Mouse (Mus musculus): ENCODE data around the gene Vps45. TPM values are rescaled to one million over a fixed set of nuclear protein-coding genes. Genes with fewer than 3 reads are reported as not detected.

Gene Vps45
- polyA plus RNA-seq, 2 experiments = 6.6 to 9.0 TPM

GRCm38 (mm10) chr3:96069542-96069941 lies 11.3 kb upstream of the Vps45 start:
- WGBS (ENCODE audit: insufficient replicate concordance) = 33% methylated on average over 1 of the region's 1 CpGs
- TF ChIP-seq CTCF (IDR thresholded peaks at IDR 0.05; ENCODE audit: low read depth) (no peak), EP300 (IDR thresholded peaks at IDR 0.05; ENCODE audit: low read depth) (no peak)
- H3K4me2 ChIP-seq (ENCODE audit: low read depth) = no peak overlapping the region

DNA sequence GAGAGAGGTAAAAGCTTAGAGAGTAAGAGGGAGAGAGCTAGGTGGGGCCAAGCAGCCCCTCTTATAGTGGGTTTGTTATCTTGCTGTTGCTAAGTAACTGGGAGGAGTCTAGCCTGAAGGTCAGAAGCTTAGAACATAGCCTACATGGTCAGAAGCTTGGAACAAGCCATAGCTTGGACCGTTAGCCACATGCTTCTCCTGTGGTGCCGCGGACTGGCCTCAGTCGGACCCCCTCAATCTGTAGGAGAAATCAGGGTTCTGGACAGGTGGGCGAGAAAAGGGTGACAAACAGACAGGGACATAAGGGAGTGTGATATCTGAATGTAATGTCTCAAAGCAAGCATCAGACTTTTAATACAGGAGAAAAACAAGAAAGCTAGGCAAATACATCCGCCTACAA lies 10.8 kb upstream of the Vps45 start:
- H3K4me2 ChIP-seq (ENCODE audit: low read depth) = no peak overlapping the region
- H3K9ac ChIP-seq (replicated peaks) = no peak overlapping the region
- H3K36me3 ChIP-seq (replicated peaks; ENCODE audit: control insufficient read depth, insufficient read depth, low read depth) = no peaks in the 10 kb centered on the region
- DNase-seq (ENCODE audit: low read depth in 3 of 3, low spot score in 3 of 3) (no peak), ATAC-seq (ENCODE audit: insufficient read depth) (no peak)
- no peak overlapping the region for H3K27ac ChIP-seq
- H3K9me3 ChIP-seq (ENCODE audit: control insufficient read depth, low read length) = no peaks in the 10 kb centered on the region
- H3K4me1 ChIP-seq (replicated peaks; ENCODE audit: control insufficient read depth in 2 of 2, insufficient read depth in 2 of 2, low read length in 1 of 2) = peaks cover 0 to 2% of the 10 kb centered on the region in 2 experiments; a peak in 1 of 4 replicates
- no peak overlapping the region for H3K4me3 ChIP-seq (ENCODE audit: insufficient read depth in 1 of 2, low read depth in 2 of 2, low read length in 2 of 2)
- no peaks in the 10 kb centered on the region for H3K27me3 ChIP-seq (ENCODE audit: control insufficient read depth, insufficient read depth, low read length)
- TF ChIP-seq CTCF (IDR thresholded peaks at IDR 0.05; ENCODE audit: low read depth) = no peak
- no peak for TF ChIP-seq EP300 (IDR thresholded peaks at IDR 0.05; ENCODE audit: low read depth)
- 77% methylated on average over 6 of the region's 6 CpGs for WGBS (ENCODE audit: insufficient replicate concordance)

More at GRCm38 (mm10) chr3:96069542-96069941, 11.3 kb upstream of the Vps45 start:
- Histone ChIP-seq H3K27ac (no peak overlapping the region), H3K4me1 (replicated peaks; ENCODE audit: control insufficient read depth in 2 of 2, insufficient read depth in 2 of 2, low read length in 1 of 2) (peaks cover 0 to 2% of the 10 kb centered on the region in 2 experiments; a peak in 1 of 4 replicates), H3K9me3 (ENCODE audit: control insufficient read depth, low read length) (no peaks in the 10 kb centered on the region), H3K4me3 (ENCODE audit: insufficient read depth in 1 of 2, low read depth in 2 of 2, low read length in 2 of 2) (no peak overlapping the region), H3K27me3 (ENCODE audit: control insufficient read depth, insufficient read depth, low read length) (no peaks in the 10 kb centered on the region), H3K9ac (replicated peaks) (no peak overlapping the region), H3K36me3 (replicated peaks; ENCODE audit: control insufficient read depth, insufficient read depth, low read depth) (no peaks in the 10 kb centered on the region)
- no peak for DNase-seq (ENCODE audit: low read depth in 3 of 3, low spot score in 3 of 3)
- no peak for ATAC-seq (ENCODE audit: insufficient read depth)

DNA sequence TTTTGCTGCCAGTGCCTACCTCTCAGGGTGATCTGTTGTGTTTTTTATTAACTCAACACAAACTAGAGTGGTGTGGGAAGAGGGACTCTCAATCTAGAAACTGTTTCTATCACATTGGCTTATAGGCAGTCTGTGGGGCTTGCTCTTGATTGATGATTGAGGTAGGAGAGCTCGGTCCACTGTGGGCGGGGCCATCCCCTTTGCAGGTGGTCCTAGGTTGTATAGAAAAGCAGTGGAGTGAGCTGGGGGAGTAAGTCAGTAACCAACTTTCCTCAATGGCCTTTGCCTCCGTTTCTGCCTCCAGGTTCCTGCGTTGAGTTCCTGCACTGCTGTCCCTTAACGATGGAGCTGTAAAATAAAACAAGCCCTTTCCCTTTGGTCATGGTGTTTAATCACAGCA lies 8.5 kb upstream of the Vps45 start:
- TF ChIP-seq CTCF (IDR thresholded peaks at IDR 0.05; ENCODE audit: low read depth) (no peak), EP300 (IDR thresholded peaks at IDR 0.05; ENCODE audit: low read depth) (no peak)
- no peaks in the 10 kb centered on the region for H3K36me3 ChIP-seq (replicated peaks; ENCODE audit: control insufficient read depth, insufficient read depth, low read depth)
- H3K9me3 ChIP-seq (ENCODE audit: control insufficient read depth, low read length) = no peaks in the 10 kb centered on the region
- DNase-seq (ENCODE audit: low read depth in 3 of 3, low spot score in 3 of 3) (no peak), ATAC-seq (ENCODE audit: insufficient read depth) (no peak)
- no peak overlapping the region for H3K27ac ChIP-seq
- H3K4me3 ChIP-seq (ENCODE audit: insufficient read depth in 1 of 2, low read depth in 2 of 2, low read length in 2 of 2) = no peak overlapping the region
- peaks cover 0 to 2% of the 10 kb centered on the region in 2 experiments; a peak in 1 of 4 replicates for H3K4me1 ChIP-seq (replicated peaks; ENCODE audit: control insufficient read depth in 2 of 2, insufficient read depth in 2 of 2, low read length in 1 of 2)
- H3K4me2 ChIP-seq (ENCODE audit: low read depth) = no peak overlapping the region
- H3K9ac ChIP-seq (replicated peaks) = no peak overlapping the region
- H3K27me3 ChIP-seq (ENCODE audit: control insufficient read depth, insufficient read depth, low read length) = no peaks in the 10 kb centered on the region
- 59% methylated on average over 5 of the region's 5 CpGs for WGBS (ENCODE audit: insufficient replicate concordance)

DNA sequence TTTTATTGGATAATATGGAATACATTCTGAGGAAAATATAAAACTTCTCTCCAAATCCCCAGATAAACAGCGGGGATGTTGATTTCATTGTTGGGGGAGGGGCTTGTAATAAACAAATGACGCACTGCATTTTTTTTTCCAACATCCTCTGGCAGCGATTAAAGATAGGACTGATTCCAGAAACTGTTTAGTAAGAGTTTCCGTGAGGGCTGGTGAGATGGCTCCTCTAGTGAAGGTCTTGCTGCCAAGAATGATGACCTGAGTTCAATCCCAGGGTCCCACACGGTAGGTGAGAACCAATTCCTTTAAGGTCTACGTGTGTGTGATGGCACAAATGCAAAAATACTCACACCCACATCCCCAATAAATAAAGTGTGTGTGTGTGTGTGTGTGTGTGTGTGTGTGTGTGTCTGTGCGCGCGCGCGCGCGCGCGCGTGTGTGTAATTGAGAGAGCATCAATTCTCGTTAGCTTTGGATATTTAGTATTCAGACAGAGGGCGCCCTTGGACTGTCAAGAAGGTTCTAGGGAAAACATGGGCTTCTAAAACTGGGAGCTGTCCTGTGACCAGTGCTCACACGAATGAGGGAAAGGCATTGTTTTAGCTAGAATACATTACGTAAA lies 7.6 kb upstream of the Vps45 start:
- TF ChIP-seq EP300 (IDR thresholded peaks at IDR 0.05; ENCODE audit: low read depth) = no peak
- peak; percentile 62 for TF ChIP-seq CTCF (IDR thresholded peaks at IDR 0.05; ENCODE audit: low read depth)
- no peak overlapping the region for H3K27ac ChIP-seq
- H3K9ac ChIP-seq (replicated peaks) = no peak overlapping the region
- no peak overlapping the region; a peak in 1 of 4 replicates for H3K4me3 ChIP-seq (ENCODE audit: insufficient read depth in 1 of 2, low read depth in 2 of 2, low read length in 2 of 2)
- H3K4me2 ChIP-seq (ENCODE audit: low read depth) = peak overlapping the region; percentile 31; the same call in 1 of the 2 replicates
- no peak for ATAC-seq (ENCODE audit: insufficient read depth)
- H3K4me1 ChIP-seq (replicated peaks; ENCODE audit: control insufficient read depth in 2 of 2, insufficient read depth in 2 of 2, low read length in 1 of 2) = peaks cover 0 to 2% of the 10 kb centered on the region in 2 experiments; a peak in 1 of 4 replicates
- no peaks in the 10 kb centered on the region for H3K9me3 ChIP-seq (ENCODE audit: control insufficient read depth, low read length)
- DNase-seq (ENCODE audit: low read depth in 3 of 3, low spot score in 3 of 3) = peak in 2 of 3 experiments; percentile 34 to 61
- WGBS (ENCODE audit: insufficient replicate concordance) = 34% methylated on average over 20 of the region's 20 CpGs
- H3K36me3 ChIP-seq (replicated peaks; ENCODE audit: control insufficient read depth, insufficient read depth, low read depth) = no peaks in the 10 kb centered on the region
- no peaks in the 10 kb centered on the region for H3K27me3 ChIP-seq (ENCODE audit: control insufficient read depth, insufficient read depth, low read length)

GRCm38 (mm10) chr3:96065147-96065546 lies 6.9 kb upstream of the Vps45 start:
- 40% methylated on average over 4 of the region's 4 CpGs for WGBS (ENCODE audit: insufficient replicate concordance)

More at GRCm38 (mm10) chr3:96065147-96065546, 6.9 kb upstream of the Vps45 start:
- Histone ChIP-seq H3K27me3 (ENCODE audit: control insufficient read depth, insufficient read depth, low read length) (no peaks in the 10 kb centered on the region), H3K9me3 (ENCODE audit: control insufficient read depth, low read length) (no peaks in the 10 kb centered on the region), H3K9ac (replicated peaks) (no peak overlapping the region), H3K4me3 (ENCODE audit: insufficient read depth in 1 of 2, low read depth in 2 of 2, low read length in 2 of 2) (no peak overlapping the region), H3K4me1 (replicated peaks; ENCODE audit: control insufficient read depth in 2 of 2, insufficient read depth in 2 of 2, low read length in 1 of 2) (peaks cover 0 to 2% of the 10 kb centered on the region in 2 experiments; a peak in 1 of 4 replicates), H3K36me3 (replicated peaks; ENCODE audit: control insufficient read depth, insufficient read depth, low read depth) (no peaks in the 10 kb centered on the region), H3K4me2 (ENCODE audit: low read depth) (no peak overlapping the region), H3K27ac (no peak overlapping the region)
- TF ChIP-seq EP300 (IDR thresholded peaks at IDR 0.05; ENCODE audit: low read depth) = no peak
- TF ChIP-seq CTCF (IDR thresholded peaks at IDR 0.05; ENCODE audit: low read depth) = no peak
- ATAC-seq (ENCODE audit: insufficient read depth) (no peak), DNase-seq (ENCODE audit: low read depth in 3 of 3, low spot score in 3 of 3) (no peak)

Measured in liver, embryonic 14.5 days (tissue).